Mouse (Mus musculus): ENCODE results near the gene Klhl2.

GRCm38 (mm10) chr8:64786801-64787200 is 63.0 kb downstream of the Klhl2 start:
- TF ChIP-seq CTCF (IDR thresholded peaks at IDR 0.05; ENCODE audit: low read depth, low read length) = no peak
- no peak for TF ChIP-seq POLR2A (IDR thresholded peaks at IDR 0.05; ENCODE audit: extremely low read depth, insufficient read depth, low read length)
